Mouse (Mus musculus) adrenal gland, adult 8-10 months (tissue): ENCODE measurements around the gene Hspa14. TPM values are rescaled to one million over a fixed set of nuclear protein-coding genes. Genes with fewer than 3 reads are reported as not detected.

Experiments
- DNase-seq: peaks from one replicate; pipeline ENCODE4 v3.0.0; 2022
- total RNA-seq, 4 experiments: library from RNA; stranded (reverse); gene quantifications; 2 replicates each; pipeline ENCODE4 v1.2.4; 2022

Hspa14 gene
- total RNA-seq = 10 to 100 TPM; 35.4 to 53.3 (median 45.4) TPM

DNA sequence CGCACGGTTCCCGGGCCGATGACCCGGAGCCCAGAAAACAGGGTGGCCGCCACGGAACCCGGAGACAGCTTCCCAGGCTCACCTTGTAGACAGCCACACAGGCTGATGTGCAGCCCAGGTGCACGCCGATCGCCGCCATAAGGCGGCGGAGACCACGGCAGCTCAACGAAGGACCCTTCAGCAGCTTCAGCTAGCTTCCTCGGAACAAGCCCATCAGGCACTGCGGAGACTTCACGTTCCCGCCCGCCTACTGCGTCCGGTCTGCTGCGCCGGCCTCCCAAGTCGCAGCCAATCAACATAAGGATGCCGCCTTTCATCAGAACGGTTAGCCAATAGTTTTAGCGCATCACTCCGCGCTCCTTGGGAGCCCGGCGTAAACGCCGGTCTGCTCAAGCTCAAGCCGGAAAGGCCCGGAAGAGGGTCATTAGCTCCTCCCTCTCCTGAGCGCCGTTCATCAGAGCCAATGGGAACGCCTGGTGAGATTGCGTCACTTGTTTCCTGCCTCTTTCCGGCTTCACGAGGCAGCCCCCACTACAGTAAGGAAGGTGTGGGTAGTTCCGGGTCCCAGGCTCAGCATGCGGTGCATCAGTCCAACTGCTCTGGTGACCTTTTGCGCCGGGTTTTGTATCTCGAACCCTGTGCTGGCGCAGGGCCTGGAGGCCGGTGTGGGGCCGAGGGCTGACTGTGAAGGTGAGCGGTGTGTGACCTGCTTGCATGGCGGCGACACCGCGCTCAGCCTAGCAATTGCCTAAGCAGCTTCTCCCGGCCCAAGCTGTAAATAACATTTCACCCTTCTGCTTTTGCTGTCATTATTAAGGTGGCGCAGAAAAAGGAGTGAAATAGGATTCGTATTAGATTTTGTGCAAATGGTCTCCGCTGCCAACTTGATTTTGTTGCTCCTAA is at the start of gene Hspa14, which contains the start of the genes Gm45902 and Cdnf:
TSS of gene Hspa14 (minus strand) at position 263 of the 903 bp plus-strand sequence.
TSS of gene Gm45902 (minus strand) at position 239 of the 903 bp plus-strand sequence.
TSS of gene Cdnf (plus strand) at position 479 of the 903 bp plus-strand sequence.
- DNase-seq = peak; percentile 98

DNA sequence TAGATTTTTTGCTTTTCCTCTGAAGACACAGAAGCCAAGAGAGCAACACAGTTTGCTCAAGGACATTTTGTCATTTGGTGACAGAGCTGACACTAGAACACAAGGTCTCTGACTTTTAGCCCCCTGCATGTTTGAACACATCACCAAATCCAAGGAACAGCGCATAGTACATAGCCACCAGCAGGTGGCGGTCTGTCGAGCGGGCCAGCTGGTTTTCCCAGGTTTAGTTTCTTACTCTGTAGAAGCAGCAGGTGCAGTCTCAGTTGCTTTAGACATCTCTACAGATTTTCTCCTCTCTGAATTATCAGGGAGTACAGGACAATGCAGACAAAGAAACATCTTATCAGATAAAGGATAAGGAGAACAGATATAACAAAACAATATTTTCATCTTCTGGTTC is 34.0 kb upstream of the Hspa14 start:
- peak; percentile 13 for DNase-seq

DNA sequence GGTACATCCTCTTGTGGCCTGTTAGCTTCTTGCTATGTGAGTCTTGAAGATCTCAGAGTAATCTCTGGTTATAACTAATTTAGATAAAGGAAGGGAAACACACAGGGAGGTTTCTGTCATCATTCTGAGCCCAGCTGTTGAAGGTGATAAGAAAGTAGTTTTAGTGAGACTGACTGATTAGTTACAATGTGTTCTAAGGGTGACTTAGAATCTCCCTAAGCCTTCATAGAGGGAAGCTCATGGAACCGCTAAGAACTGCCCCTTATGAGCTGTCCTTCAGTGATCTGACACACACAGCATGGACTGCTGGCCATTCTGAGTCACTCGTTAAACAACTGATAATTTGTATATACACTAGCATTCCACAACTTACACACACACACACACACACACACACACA is 33.4 kb upstream of the Hspa14 start:
- DNase-seq = no peak

DNA sequence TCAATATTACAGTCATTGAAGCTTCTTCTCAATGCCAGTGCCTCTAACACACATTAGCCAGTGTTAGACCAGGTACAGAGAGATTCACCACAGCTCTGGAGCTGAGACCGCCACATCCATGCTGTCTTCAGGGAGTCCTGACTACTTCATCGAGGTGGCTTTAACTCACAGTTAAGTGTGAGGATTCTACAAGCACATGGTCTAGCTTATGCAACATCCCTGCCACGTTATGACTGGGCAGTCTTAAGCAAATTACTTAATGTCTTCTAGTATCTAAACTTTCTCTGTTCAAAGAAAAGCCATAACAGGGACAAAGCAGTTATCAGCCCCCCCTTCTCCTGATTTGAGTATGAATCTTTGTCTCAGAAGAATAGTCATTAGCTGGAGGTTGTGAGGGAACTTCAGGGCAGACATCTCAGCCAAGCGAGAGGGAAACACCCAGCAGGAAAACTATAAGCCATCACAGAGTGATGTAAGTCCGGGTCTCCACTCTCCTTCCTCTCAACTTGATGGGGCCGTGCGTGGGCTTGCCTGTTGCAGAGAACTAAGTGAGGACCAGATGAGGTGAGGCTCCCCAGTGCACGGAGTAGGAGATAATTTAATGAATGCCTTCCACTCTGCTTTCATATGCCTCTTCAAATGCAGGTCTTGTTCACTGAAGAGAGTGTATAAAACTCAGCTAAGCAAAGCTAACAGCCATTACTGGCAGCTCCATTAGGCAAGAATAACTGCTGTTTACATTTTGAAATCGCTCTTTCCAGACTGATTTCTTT is 28.9 kb upstream of the Hspa14 start:
- DNase-seq = no peak

DNA sequence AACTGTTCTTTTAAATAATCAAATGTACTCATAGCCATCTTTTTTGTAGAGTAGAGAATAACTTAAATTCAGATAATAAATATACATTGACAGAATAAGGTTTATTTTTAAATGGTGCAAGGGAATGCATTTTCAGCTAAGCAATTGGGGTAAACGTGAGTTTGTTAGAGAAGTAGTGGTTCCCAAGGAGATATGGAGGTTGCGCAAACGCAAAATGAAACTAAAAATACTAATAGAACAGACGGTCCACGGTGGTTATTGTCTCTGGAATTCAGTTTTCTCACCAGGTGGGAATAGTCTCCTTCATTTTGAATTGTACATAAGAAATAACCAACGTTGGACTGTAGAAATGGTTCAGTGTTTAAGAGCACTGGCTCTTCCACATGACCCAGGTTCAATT is 13.7 kb upstream of the Hspa14 start:
- DNase-seq = no peak

DNA sequence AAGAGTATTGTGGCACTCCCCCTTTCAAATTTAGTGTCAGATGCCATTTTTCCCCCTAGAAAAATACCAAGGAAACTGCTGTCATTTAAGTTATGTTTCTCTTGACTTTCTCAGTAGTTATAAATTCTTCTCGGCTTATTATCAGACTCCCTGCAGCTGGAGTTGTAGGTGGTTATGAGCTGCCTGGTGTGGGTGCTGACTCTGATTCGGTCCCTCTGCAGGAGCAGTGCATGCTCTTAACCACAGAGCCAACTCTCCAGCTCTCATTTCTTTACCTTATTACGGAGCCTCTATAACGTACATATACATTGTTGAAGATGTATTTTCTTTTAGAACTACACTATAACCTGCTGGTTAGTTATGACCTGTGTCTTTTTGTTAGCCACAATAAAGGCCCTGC is 9.9 kb upstream of the Hspa14 start:
- no peak for DNase-seq

DNA sequence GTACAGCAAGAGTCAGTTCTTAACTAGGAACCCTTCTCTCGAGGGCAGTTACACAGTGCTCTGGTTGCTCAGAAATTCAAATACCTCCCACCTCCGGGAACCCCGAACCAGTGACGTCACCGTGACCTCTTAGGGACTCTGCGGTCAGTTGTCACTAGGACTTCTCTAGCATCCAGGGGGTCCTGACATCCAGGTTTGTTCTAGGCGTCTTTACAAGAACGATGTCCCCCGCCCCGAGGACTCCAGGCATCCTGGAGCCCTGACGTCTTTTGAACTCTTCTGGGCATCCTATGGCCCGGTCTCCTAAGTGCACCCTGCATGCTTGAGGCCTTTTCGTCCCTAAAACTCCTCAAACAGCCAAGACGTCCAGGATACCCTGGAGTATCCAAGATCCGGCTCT is 538 bp downstream of the Hspa14 start:
- DNase-seq = peak; percentile 17

DNA sequence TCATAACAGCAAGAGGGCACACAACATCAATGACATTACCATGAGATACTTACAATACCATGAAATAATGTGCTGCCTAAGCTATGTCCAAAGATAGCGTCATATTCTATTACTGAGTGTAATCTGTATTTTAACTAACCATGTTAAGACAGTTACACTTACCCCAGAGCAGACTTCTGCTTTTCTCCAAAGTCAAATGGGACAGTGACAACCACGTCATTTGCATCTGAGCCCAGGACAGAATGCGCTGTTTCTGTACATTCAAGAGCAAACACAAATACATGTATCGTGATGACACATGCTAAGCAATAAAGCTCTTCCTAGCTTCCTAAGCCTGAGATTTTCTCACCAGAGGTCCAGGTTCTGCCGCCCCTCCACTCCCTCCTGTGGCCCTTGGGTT is 11.7 kb downstream of the Hspa14 start:
- DNase-seq = no peak

DNA sequence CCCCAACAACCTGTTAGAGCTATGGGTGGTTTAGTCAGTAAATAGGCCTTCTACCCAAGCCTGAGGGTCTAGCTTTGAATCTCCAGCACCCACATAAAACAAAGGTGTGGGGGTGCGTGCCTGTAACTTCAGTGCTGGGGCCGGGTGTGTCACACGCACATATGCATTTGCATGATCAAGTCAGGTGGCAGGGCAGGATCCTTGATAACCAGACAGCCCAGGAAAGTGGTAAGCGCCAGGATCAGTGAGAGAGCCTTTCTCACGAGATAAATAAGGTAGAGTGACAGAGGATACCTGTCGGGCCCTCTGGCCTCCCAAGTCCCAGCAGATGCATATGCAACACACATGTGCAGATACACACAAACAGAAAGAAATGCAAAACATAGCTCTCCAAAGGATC is 13.1 kb downstream of the Hspa14 start:
- no peak for DNase-seq

DNA sequence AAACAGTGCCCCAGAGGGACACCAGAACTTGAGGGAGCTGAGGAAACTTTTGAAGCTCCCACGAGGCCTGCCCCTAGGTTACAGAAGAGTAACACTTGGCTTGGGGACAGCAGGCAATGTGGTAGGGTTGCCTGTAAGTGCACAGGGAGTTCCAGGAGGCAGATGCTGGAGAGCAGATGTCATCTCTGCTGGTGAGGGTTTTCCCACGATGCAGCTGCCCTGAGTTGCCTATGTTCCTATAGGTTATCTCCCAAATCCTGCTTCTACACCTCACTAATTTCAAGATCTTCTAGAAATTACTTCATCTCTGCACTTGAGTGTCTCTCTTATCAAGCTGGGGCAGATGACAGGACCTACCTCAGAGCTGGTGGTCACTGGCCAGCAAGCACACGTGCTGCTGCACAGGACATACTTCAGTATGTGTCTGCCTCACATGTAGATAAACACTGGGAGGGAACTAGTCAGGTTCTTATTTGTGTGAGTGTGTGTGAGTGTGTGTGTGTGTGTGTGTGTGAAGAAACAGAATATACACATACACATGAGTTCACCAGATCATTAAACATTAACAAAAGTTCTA is 18.7 kb downstream of the Hspa14 start:
- no peak for DNase-seq

DNA sequence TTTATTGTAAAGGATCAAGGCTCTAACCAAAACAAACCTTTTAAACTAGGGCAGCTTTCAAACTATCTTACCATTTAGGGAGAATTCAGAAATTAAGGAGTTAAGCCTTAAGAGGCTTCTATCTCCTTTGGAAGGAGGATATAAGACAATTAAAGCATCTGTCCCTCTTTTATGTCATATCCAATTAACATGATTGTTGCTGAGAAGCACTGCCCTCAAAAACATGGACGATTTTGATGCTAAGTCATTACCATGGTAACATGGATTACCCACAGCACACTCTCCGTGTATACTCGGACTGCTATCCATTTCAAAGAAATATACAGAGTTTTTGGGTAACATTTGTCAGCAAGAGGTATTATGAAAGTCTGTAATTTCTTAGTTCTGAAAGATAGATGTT is 22.8 kb downstream of the Hspa14 start:
- no peak for DNase-seq

DNA sequence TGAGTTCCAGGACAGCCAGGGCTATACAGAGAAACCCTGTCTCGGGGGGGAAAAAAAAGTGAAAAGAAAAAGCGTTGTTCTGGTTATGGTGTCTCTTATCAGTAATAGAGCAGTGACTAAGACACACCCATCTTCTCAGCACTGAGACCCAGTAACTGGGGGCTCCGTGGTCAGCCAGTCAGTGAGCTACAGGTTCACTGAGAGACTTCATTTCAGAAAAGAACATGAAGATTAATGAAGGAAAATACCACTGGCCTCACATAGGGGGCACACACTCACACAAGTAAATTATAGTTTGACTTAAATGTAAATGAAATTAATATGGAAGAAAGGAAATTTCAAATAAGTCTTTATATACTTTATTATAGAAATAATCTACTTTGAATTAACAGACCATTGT is 32.4 kb downstream of the Hspa14 start:
- DNase-seq = no peak

DNA sequence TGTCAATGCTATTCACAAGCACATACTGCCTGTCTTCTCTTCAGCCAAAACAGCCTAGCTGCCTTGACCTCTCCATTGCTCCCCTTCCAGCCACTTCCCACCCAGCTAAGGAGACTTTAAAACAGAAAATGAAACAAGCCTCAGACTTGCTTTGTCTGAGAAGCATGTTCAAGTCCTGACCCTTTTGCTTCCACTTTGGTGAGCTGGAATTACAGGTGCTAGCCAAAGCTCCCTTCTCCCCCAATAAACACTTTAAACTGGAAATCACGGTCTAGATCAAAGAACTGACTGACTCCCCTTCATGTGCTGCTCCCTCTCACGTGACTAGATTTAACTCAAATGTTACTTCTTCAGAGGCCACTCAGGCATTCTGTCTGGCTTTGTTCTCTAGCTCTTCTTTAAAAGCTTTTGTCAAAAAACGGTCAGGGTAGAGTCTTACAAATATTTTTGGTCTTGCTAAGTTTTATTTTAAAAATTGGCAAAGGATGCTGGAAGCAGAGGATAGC is 36.8 kb downstream of the Hspa14 start:
- DNase-seq = no peak

DNA sequence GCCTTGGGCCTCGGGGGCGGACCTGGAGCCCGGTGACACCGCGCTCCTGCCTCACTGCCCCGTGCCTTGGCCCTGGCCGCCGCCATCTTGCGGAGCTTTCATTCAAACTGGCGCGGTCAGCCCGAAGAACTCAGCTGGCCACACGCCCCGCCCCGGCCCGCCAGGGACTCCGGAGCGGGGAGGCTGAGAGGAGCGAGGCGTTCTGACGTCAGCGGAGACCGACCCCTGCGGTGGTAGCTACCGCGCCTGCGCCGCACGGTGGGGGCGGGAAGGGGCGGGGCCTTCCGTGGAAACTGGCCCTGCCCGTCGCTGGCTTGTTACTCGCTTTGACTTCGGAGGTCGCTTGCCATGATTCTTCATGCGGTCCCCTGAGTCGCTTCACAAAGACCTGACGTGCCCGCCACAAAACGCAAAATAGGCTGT is 37.7 kb downstream of the Hspa14 start, which contains the start of gene Suv39h2:
TSS of gene Suv39h2 (minus strand) at position 171 of the 423 bp plus-strand sequence.
- DNase-seq = peak; percentile 96

DNA sequence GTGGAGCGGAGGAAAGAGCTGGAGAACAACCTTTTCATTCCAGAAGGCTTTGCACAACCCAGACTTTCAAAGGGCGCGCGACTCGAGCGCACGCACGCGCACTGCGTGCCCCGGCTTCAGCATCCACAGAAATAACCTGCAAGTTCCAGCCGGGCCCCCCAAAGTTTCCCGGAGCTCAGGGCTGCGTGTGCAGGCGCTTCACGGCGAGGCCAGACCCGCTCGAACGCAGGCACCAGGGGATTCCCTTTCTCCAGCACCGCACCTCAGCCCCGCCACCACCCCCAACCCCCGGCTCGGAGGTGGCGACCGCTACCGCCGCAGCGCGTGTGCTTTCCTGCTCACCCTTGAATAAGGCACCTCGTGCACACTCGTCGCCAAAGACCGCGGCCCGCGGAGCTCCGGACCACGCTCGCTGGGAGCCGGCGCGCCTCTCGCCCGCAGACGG is 38.2 kb downstream of the Hspa14 start:
- peak; percentile 47 for DNase-seq

DNA sequence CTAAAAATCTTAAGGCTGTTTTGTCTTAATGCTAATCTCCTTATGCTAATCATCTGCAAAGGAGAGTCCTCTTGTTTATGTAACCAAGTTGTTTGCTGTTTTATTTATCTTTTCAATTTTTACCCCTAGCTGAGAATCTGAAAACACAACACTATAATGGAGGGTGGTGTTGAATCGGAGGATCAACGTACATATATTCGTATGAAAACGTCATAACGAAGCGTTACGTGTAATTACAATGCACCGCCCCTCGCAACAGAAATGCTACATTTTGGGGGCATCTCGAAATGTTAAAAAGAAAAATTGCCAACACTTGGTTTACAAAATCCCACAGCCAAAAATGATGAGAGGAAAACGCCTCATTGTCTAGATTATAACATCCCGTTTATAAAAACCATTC is 38.7 kb downstream of the Hspa14 start:
- no peak for DNase-seq

DNA sequence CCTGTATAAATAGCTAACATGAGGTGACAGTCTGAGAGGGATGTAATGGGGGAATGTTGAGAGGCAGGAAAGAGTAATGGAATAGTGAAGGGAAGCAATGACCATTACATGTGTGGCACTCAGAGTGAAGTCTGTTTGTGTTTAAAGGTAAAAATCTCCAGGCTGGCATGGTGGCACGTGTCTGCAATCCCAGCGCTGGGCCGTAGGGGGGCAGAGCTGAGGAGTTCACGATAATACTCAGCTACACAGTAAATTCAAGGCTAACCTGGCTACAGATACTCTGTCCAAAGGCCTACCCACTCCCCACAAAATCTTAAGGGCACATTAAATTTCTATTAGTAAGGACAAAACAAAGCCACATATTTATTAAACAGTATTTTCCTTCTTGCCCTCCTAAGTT is 56.0 kb downstream of the Hspa14 start:
- DNase-seq = no peak

DNA sequence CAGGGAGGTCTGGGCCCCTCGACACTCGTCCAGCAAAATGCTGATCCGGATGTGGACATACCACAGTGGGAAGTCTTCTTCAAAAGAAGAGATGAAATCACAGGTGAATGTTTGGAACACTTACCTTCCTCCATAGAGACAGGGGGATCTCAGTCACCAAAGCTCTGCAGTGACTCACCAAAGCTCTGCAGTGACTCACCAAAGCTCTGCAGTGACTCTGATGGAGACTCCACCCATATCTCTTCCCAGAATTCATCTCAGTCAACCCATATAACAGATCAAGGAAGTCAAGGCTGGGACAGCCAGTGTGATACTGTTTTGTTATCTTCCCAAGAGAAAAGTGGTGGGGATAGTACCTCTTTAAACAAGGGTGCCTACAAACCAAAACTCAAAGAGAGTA is 59.5 kb downstream of the Hspa14 start:
- DNase-seq = no peak

DNA sequence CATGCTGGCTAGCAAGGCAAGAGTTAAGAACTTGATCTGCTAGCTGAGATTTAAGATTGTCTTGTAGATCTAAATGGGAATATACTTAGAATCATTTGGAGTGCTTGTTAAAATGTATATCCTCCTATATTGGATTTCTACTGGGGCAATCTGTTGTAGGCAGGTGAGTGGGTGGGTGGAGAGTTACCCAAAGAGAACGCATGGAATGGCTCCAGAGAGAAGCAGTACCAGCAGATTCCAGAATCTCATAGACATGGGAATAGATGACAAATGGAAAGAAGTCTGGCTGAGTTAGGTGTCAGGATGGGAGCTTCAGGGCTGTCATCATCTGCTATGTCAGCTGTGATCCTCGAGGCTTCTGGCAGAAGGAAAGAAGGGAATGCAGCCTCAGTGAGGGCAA is 63.2 kb downstream of the Hspa14 start:
- no peak for DNase-seq

DNA sequence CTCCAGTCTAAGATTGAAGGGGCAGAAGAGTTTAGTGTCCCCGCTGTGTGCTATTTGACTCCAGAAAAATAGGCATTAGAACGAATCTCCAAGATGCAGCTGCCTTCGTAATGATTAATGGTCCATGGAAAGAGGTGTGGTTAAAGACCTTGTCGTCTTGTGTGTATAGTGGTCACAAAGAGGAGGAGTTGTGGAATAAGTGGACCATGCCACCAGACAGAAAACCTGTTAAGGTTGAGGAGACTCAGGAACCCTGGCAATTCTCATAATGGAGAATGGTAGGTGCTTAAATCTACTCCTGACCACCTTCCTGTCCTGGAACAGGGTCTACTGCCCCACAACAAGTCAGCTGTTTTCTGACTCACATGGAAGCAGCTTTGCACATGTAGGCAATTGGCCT is 66.6 kb downstream of the Hspa14 start:
- no peak for DNase-seq

DNA sequence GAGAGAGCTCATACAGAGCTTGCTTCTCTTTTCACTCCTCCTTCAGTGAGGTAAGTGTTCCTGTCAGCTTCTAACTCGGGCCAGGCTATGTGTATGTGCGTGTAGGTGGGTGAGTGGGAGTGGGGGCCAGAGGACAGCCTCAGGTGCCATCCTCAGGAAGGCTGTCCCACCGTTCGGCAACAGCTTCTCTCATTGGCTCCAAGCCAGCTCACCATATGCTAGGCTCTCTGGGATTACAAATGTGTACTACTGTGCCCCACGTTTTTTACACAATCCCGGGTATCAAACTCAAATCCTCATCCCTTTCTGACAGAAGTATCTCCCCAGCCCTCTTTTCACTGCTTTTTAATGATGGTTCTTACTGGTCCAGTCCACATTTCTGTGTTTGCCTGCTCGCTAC is 68.4 kb downstream of the Hspa14 start:
- DNase-seq = no peak
